Mouse (Mus musculus): ENCODE data around the gene Pcnx. TPM values are rescaled to one million over a fixed set of nuclear protein-coding genes. Genes with fewer than 3 reads are reported as not detected.
"Not testable (repeated sequence)": the region's sequence is repeated elsewhere in the genome, so short reads cannot be mapped to it uniquely, and the experiment has no call there.

Pcnx gene
- polyA plus RNA-seq, 1 experiment: 39.1 TPM

DNA sequence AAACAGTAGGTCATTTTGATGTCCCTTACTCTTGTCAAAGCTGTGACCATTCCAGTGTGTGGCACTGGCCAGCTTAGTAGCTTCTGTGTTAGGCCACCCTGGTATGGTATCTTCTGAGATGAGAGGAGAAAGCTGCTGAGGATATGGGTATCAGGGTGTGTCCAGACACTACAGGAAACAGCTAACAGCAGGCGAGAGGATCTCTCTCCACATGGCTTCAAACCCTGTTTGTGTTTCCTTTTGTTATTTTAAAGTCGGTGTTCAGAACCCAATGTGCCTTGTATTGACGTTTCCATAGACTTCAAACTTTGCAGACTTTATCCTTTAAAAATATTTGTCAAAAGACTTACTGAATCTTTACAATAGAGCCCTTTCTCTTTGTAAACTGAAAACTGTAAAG is 137.7 kb downstream of the Pcnx start:
- no peak for TF ChIP-seq POLR2A (IDR thresholded peaks at IDR 0.05; ENCODE audit: low read depth, low read length)
- no peak for TF ChIP-seq CTCF (IDR thresholded peaks at IDR 0.05; ENCODE audit: borderline replicate concordance, insufficient read depth, low read length)

DNA sequence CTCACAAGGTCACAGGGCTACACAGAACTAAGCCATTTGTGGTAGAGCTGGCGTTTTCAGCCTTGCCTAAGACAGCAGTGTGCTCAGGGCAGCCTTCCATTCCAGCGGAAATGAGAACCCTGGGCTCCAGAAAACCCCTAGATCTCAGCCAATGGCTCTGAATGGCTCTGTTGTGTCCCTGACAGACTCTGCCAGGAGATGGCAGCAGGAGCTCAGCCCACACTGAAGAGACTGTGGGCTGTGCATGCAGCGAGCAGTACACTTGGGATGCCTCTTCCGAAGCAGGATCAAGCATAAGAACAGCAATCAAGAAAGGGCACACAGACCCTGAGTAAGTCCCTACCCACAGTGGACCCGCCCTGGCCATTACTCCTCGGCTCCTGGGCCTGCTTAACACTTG is 142.9 kb downstream of the Pcnx start:
- H3K4me3 ChIP-seq (ENCODE audit: insufficient read depth, low read length); H3K4me1 ChIP-seq (ENCODE audit: control insufficient read depth, insufficient read depth, low read length); H3K27ac ChIP-seq (ENCODE audit: insufficient read depth, low read length): not testable (repeated sequence)

More for the DNA sequence above, 137.7 kb downstream of the Pcnx start:
- Histone ChIP-seq H3K27ac (ENCODE audit: insufficient read depth, low read length) (no peak overlapping the region), H3K4me3 (ENCODE audit: insufficient read depth, low read length) (no peak overlapping the region), H3K4me1 (ENCODE audit: control insufficient read depth, insufficient read depth, low read length) (no peaks in the 10 kb centered on the region)

- not testable (repeated sequence) for H3K27ac ChIP-seq (ENCODE audit: insufficient read depth, low read length); H3K4me3 ChIP-seq (ENCODE audit: insufficient read depth, low read length); H3K4me1 ChIP-seq (ENCODE audit: control insufficient read depth, insufficient read depth, low read length)
Observed at GRCm38 (mm10) chr12:82025901-82026633, 166.2 kb downstream of the Pcnx start.

DNA sequence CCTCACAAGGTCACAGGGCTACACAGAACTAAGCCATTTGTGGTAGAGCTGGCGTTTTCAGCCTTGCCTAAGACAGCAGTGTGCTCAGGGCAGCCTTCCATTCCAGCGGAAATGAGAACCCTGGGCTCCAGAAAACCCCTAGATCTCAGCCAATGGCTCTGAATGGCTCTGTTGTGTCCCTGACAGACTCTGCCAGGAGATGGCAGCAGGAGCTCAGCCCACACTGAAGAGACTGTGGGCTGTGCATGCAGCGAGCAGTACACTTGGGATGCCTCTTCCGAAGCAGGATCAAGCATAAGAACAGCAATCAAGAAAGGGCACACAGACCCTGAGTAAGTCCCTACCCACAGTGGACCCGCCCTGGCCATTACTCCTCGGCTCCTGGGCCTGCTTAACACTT is 173.7 kb downstream of the Pcnx start:
- not testable (repeated sequence) for H3K27ac ChIP-seq (ENCODE audit: insufficient read depth, low read length); H3K4me1 ChIP-seq (ENCODE audit: control insufficient read depth, insufficient read depth, low read length); H3K4me3 ChIP-seq (ENCODE audit: insufficient read depth, low read length)

GRCm38 (mm10) chr12:82033973-82034372 is 174.2 kb downstream of the Pcnx start:
- not testable (repeated sequence) for H3K4me3 ChIP-seq (ENCODE audit: insufficient read depth, low read length); H3K4me1 ChIP-seq (ENCODE audit: control insufficient read depth, insufficient read depth, low read length); H3K27ac ChIP-seq (ENCODE audit: insufficient read depth, low read length)

- not testable (repeated sequence) for H3K4me1 ChIP-seq (ENCODE audit: control insufficient read depth, insufficient read depth, low read length)
Observed at GRCm38 (mm10) chr12:82044078-82044477, 184.3 kb downstream of the Pcnx start.

More at GRCm38 (mm10) chr12:82044078-82044477, 184.3 kb downstream of the Pcnx start:
- H3K27ac ChIP-seq (ENCODE audit: insufficient read depth, low read length); H3K4me3 ChIP-seq (ENCODE audit: insufficient read depth, low read length): not testable (repeated sequence)

Other genes starting within 250 kb of the Pcnx start
- gene Ttc9, start 228.8 kb upstream of the Pcnx start, polyA plus RNA-seq (2011; ENCODE audit: insufficient read length, low read depth, missing spikeins): 13.0 and 28.3 TPM in 2 replicates
- 0.23 and 0.42 TPM in 2 replicates for gene Map3k9, start 78.8 kb upstream of the Pcnx start, polyA plus RNA-seq (2011; ENCODE audit: insufficient read length, low read depth, missing spikeins)